Mouse (Mus musculus) heart, adult 2 months (tissue): ENCODE data around the gene Gucy2c. TPM values are rescaled to one million over a fixed set of nuclear protein-coding genes. Genes with fewer than 3 reads are reported as not detected.
"Not testable (repeated sequence)": the region's sequence is repeated elsewhere in the genome, so short reads cannot be mapped to it uniquely, and the experiment has no call there.

Experiments used
- DNase-seq, 2 experiments: peaks; one replicate each; pipeline ENCODE4 v3.0.0; 2021
- H3K27ac ChIP-seq: fragments of 200-600 bp; 2 replicates; pipeline ENCODE4 v1.8.1; 2022
- H3K27me3 ChIP-seq: fragments of 200-500 bp; 2 replicates; pipeline ENCODE4 v1.6.1; 2012; ENCODE audit warnings: mild to moderate bottlenecking, low read length, inconsistent platforms, mixed read lengths; ENCODE audit not compliant: control insufficient read depth, insufficient read depth
- H3K36me3 ChIP-seq: fragments of 200-500 bp; 2 replicates; pipeline ENCODE4 v1.6.1; 2012; ENCODE audit warnings: low read length, inconsistent platforms; ENCODE audit not compliant: control insufficient read depth, insufficient read depth
- H3K4me1 ChIP-seq: fragments of 200-500 bp; 2 replicates; pipeline ENCODE4 v1.6.1; 2011; ENCODE audit warnings: low read length; ENCODE audit not compliant: control insufficient read depth, insufficient read depth
- H3K4me3 ChIP-seq: fragments of 200-600 bp; 2 replicates; pipeline ENCODE4 v1.8.1; 2022
- H3K79me2 ChIP-seq: fragments of 200-500 bp; replicated peaks from 2 replicates; pipeline ENCODE4 v1.6.1; 2012; ENCODE audit warnings: mild to moderate bottlenecking, inconsistent platforms, low read length, moderate library complexity, mixed read lengths; ENCODE audit not compliant: control insufficient read depth, insufficient read depth
- H3K9ac ChIP-seq: fragments of 200-500 bp; 2 replicates; pipeline ENCODE4 v1.6.1; 2012; ENCODE audit warnings: low read depth, mild to moderate bottlenecking, control low read depth, inconsistent platforms, low read length, mixed read lengths
- CTCF ChIP-seq: fragments of 200-600 bp; IDR thresholded peaks from 2 replicates; pipeline ENCODE4 v1.8.1; 2022; ENCODE audit warnings: antibody characterized with exemption, mild to moderate bottlenecking, moderate library complexity
- EP300 ChIP-seq: fragments of 200-500 bp; IDR thresholded peaks from 2 replicates; pipeline ENCODE4 v1.6.1; 2011; ENCODE audit warnings: low read depth, low read length, control low read depth; ENCODE audit not compliant: insufficient read depth
- POLR2A ChIP-seq: fragments of 200-500 bp; IDR thresholded peaks from 2 replicates; pipeline ENCODE4 v1.6.1; 2011; ENCODE audit warnings: mild to moderate bottlenecking, low read depth, low read length, control low read depth; ENCODE audit not compliant: insufficient read depth
- WGBS: fragments of 180-500 bp; shearing (Covaris S2); methylation state at CpG from one replicate; pipeline ENCODE4 v1.1.7; 2018; 5-methylcytosine and 5-hydroxymethylcytosine counted together
- intact Hi-C: fragments of 180-260 bp; cut with DNase I; formaldehyde crosslinking; loops from one replicate; pipeline ENCODE4 v1.15.1; 2025
- polyA plus RNA-seq: library from polyadenylated mRNA; depleted of rRNA; stranded (reverse); fragments of >200 nt; gene quantifications from 2 replicates; pipeline ENCODE4 v1.2.3, GENCODE M21; 2012
- total RNA-seq, 2 experiments: library from RNA; stranded (reverse); gene quantifications; 2 replicates each; pipeline ENCODE4 v1.2.3; 2021

Gucy2c gene
- total and polyA plus RNA-seq, 3 experiments: not detected

DNA sequence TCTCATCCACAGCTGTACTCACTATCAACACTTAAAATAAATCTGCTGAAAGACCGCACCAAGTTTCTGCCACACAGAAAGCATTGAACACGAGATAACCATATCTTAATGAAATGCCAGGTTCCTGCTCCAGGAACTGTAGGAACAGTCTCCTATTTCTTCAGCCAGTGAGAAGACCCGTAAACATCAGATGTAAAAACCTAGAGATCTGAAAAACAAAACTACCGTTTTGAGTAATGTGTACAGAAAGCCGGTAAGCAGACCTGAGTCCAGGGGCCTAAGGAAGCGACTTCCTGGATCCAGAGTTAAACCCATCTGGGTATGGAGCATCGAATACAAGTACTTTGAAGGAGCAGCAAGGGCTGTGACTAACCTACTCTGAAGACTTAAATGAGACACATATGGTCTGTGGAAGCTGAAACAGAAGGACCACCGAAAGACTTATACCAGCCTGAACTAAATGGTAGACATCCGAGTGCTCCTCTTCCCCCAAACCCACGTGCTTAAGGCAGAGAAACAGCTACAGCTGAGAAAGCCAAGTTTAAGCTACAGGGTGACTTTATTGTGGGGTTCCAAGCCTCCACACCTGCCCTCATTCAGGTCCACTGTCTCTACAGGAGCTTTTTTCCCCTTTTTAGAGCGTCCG lies 21.7 kb upstream of the Gucy2c start:
- Histone ChIP-seq H3K4me1 (peaks cover 4% of the 10 kb centered on the region), H3K4me3 (peak overlapping the region; percentile 71), H3K36me3 (no peaks in the 10 kb centered on the region), H3K79me2 (no peaks in the 10 kb centered on the region), H3K27ac (peak overlapping the region; percentile 99), H3K27me3 (no peaks in the 10 kb centered on the region), H3K9ac (peak overlapping the region; percentile 24; the same call in 1 of the 2 replicates)
- WGBS: 9% methylated on average over 12 of the region's 12 CpGs
- TF ChIP-seq POLR2A: no peak
- TF ChIP-seq EP300: no peak
- no peak for TF ChIP-seq CTCF
- intact Hi-C loops: no loop called here
- DNase-seq: no peak

DNA sequence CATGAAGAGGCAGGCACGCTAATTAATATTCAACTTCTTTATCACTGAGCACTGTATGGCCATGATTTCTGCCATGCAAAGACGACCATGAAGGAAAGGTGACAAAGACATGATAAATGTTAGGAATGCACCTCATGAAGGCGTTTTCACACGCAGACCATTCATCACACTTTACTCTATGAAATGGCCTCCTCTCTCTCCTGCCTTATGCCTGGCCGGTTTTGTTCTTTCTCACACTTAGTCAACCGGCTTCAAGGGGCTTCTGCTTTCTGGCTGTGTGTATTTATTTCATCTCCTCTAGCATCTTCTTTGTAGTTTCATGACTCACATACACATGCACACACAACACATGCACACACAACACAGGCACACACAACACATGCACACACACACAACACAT lies 19.7 kb upstream of the Gucy2c start:
- intact Hi-C loops: no loop called here
- DNase-seq: no peak
- no peak overlapping the region for H3K4me3 ChIP-seq
- WGBS: 81% methylated on average over 6 of the region's 6 CpGs
- H3K27ac ChIP-seq: no peak overlapping the region
- H3K9ac ChIP-seq: no peak overlapping the region
- H3K27me3 ChIP-seq: no peaks in the 10 kb centered on the region
- peaks cover 4% of the 10 kb centered on the region for H3K4me1 ChIP-seq
- H3K79me2 ChIP-seq: no peaks in the 10 kb centered on the region
- no peaks in the 10 kb centered on the region for H3K36me3 ChIP-seq
- TF ChIP-seq POLR2A (no peak), EP300 (no peak), CTCF (no peak)

DNA sequence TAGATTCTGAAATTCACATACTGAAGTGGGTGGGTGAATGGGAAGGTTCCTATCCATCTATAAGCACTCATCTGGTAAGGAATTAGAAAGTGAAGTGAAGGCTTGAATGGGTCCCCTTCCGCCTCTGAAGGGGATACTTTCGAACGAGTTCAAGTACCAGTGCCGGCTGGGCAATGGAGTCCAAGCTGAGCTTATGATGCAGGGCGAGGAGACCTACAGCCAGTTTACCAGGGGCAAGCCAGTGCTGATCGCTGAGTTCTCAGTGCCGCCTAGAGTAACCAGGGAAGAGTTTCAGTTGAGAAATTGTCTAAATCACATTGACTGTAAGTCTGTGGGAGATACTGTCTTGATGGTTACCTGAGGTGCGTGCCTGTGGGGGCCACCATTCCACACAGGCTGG lies 19.1 kb upstream of the Gucy2c start:
- Histone ChIP-seq H3K27ac (no peak overlapping the region), H3K9ac (no peak overlapping the region), H3K27me3 (no peaks in the 10 kb centered on the region), H3K4me1 (peaks cover 4% of the 10 kb centered on the region), H3K36me3 (no peaks in the 10 kb centered on the region), H3K4me3 (no peak overlapping the region), H3K79me2 (no peaks in the 10 kb centered on the region)
- 89% methylated on average over 8 of the region's 8 CpGs for WGBS
- DNase-seq: no peak
- TF ChIP-seq CTCF (no peak), POLR2A (no peak), EP300 (no peak)
- intact Hi-C loops: no loop called here

DNA sequence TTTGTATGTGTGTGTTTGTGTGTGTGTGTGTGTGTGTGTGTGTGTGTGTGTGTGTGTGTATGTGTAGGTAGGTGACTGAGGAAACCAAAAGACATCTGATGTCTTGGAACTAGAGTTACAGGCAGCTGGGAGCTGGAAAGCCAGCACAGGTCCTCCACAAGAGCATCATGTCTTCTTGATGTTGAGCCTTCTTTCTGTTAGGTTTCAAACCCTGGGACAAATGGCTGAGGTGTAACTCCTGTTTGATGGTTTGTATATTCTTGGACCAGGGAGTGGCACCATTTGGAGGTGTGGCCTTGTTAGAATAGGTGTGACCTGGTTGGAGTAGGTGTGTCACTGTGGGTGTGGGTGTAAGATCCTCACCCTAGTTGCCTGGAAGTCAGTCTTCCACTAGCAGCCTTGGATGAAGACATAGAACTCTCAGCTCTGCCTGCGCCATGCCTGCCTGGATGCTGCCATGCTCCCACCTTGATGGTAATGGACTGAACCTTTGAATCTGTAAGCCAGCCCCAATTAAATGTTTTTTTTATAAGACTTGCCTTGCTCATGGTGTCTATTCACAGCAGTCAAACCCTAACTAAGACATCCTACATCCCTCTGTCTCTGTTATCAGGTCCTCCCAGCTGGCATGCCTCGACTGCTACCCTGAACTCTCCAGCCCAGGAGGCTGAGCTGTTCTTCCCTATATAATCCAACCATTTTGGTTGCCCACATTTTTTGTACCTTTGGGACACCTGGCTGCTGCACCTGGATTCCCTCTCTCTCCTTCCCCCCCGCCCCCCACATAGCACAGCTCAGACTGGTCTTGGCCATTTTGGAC lies 16.5 kb upstream of the Gucy2c start:
- WGBS: 75% methylated on average over 3 of the region's 3 CpGs
- intact Hi-C loops, H3K4me1 ChIP-seq, H3K9ac ChIP-seq, H3K27me3 ChIP-seq, H3K79me2 ChIP-seq, DNase-seq, H3K36me3 ChIP-seq, H3K4me3 ChIP-seq, H3K27ac ChIP-seq: not testable (repeated sequence)

DNA sequence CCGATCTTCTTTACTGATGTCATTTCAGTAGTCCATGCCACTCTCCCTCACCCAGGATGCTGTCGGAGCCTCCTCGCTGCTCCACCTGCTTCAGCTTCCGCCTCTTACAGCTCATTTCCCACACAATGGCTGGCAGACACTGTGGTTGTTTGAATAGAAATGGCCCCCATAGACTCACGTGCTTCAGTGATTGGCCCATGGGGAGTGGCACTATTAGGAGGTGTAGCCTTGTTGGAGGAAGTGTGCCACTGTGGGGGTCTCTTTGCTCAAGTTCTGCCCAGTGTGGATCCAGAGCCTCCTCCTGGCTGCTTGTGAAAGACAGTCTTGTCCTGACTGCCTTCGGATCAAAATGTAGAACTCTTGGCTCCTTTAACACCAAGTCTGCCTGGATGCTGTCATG lies 14.3 kb upstream of the Gucy2c start:
- Histone ChIP-seq H3K4me3 (no peak overlapping the region), H3K27ac (no peak overlapping the region), H3K9ac (no peak overlapping the region), H3K27me3 (no peaks in the 10 kb centered on the region), H3K36me3 (no peaks in the 10 kb centered on the region), H3K4me1 (no peaks in the 10 kb centered on the region), H3K79me2 (no peaks in the 10 kb centered on the region)
- no peak for DNase-seq
- TF ChIP-seq POLR2A: no peak
- no peak for TF ChIP-seq EP300
- no peak for TF ChIP-seq CTCF
- WGBS: 68% methylated on average over 6 of the region's 6 CpGs
- intact Hi-C loops: no loop called here

DNA sequence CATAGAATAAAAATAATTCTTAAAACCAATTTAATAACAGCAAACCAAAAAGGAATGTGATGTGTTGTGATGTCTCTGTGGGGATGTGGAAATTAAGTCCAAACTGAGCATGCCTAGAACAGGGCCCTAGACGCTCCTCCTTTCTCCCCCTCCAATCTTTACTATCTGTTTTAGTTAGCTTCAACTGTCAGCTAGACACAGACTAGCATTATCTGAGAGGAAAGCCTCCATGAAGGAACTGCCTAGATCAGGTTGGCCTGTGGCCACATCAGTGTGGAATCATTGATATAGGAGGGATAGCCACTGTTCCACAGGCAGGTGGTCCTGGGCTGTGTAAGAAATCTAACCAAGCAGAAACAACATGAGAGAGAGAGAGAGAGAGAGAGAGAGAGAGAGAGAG lies 13.5 kb upstream of the Gucy2c start:
- Histone ChIP-seq H3K27me3 (no peaks in the 10 kb centered on the region), H3K4me3 (no peak overlapping the region), H3K4me1 (no peaks in the 10 kb centered on the region), H3K36me3 (no peaks in the 10 kb centered on the region), H3K9ac (no peak overlapping the region), H3K27ac (no peak overlapping the region), H3K79me2 (no peaks in the 10 kb centered on the region)
- DNase-seq: no peak
- 70% methylated on average over 1 of the region's 1 CpGs for WGBS
- no peak for TF ChIP-seq POLR2A
- intact Hi-C loops: no loop called here
